Mouse (Mus musculus) midbrain, postnatal 0 days (tissue): Measurements from ENCODE around the gene Nav3. TPM values are rescaled to one million over a fixed set of nuclear protein-coding genes. Genes with fewer than 3 reads are reported as not detected.
A peak's percentile ranks its signal among the peaks of the same experiment; 100 is the strongest.

Experiments
- ATAC-seq: fragments of 200-750 bp; cut with Nextera tagmentation; 2 replicates; pipeline ENCODE4 v1.8.0; 2017; ENCODE audit warnings: moderate number of reproducible peaks, mild to moderate bottlenecking, moderate TSS enrichment, moderate library complexity; ENCODE audit not compliant: low FRiP score
- DNase-seq: peaks from one replicate; pipeline ENCODE4 v3.0.0-alpha.2; 2015; ENCODE audit warnings: low spot score
- H3K27ac ChIP-seq: fragments of 300-500 bp; sonication (generic); 2 replicates; pipeline ENCODE4 v1.5.1; 2014; ENCODE audit warnings: low read depth, mild to moderate bottlenecking, low read length, mixed read lengths
- H3K27me3 ChIP-seq: fragments of 300-500 bp; sonication (generic); 2 replicates; pipeline ENCODE4 v1.6.1; 2014; ENCODE audit warnings: low read length, control low read depth, mixed read lengths; ENCODE audit not compliant: insufficient read depth
- H3K36me3 ChIP-seq: fragments of 300-500 bp; sonication (generic); 2 replicates; pipeline ENCODE4 v1.6.1; 2014; ENCODE audit warnings: low read length, control low read depth, mixed read lengths; ENCODE audit not compliant: insufficient read depth
- H3K4me1 ChIP-seq: fragments of 300-500 bp; sonication (generic); 2 replicates; pipeline ENCODE4 v1.6.1; 2014; ENCODE audit warnings: mild to moderate bottlenecking, control low read depth, antibody characterized with exemption, low read length, mixed read lengths; ENCODE audit not compliant: insufficient read depth
- H3K4me2 ChIP-seq: fragments of 300-500 bp; sonication (generic); 2 replicates; pipeline ENCODE4 v1.6.1; 2014; ENCODE audit warnings: low read depth, mild to moderate bottlenecking, low read length, mixed read lengths; ENCODE audit not compliant: poor library complexity, severe bottlenecking
- H3K4me3 ChIP-seq: fragments of 300-500 bp; sonication (generic); 2 replicates; pipeline ENCODE4 v1.5.1; 2014; ENCODE audit warnings: low read depth, mild to moderate bottlenecking, low read length, moderate library complexity
- H3K9ac ChIP-seq: fragments of 300-500 bp; sonication (generic); replicated peaks from 2 replicates; pipeline ENCODE4 v1.6.1; 2014; ENCODE audit warnings: mild to moderate bottlenecking, low read length, moderate library complexity, mixed read lengths; ENCODE audit not compliant: poor library complexity, severe bottlenecking
- H3K9me3 ChIP-seq: fragments of 300-500 bp; sonication (generic); 2 replicates; pipeline ENCODE4 v1.6.1; 2016; ENCODE audit warnings: low read length, control low read depth
- CTCF ChIP-seq: IDR thresholded peaks from 2 replicates; pipeline ENCODE4 v1.5.1; 2016; ENCODE audit warnings: antibody characterized with exemption, mild to moderate bottlenecking
- WGBS: fragments of 180-500 bp; shearing (Covaris S2); extraction: QIAGEN DNeasy Blood & Tissue Kit; methylation state at CpG from one replicate; pipeline ENCODE4 v1.1.7; 2014; 5-methylcytosine and 5-hydroxymethylcytosine counted together
- polyA plus RNA-seq: library from polyadenylated mRNA; unstranded; fragments of >200 nt; fragmentation: Nextera tagmentation; extraction: Ambion mirVana; gene quantifications from 2 replicates; pipeline ENCODE4 v1.2.1, GENCODE M21; 2015
- total RNA-seq: library from RNA; depleted of rRNA; stranded (reverse); fragments of >200 nt; gene quantifications from 2 replicates; pipeline ENCODE4 v1.2.3, GENCODE M21; 2014

The Nav3 gene
- total and polyA plus RNA-seq, 2 experiments from 2014 or later, result 18.9 to 121 TPM

- no peak for DNase-seq
- Histone ChIP-seq H3K27me3 (no peaks in the 10 kb centered on the region), H3K4me2 (no peak overlapping the region), H3K9me3 (no peaks in the 10 kb centered on the region), H3K4me3 (no peak overlapping the region), H3K36me3 (no peaks in the 10 kb centered on the region), H3K4me1 (no peaks in the 10 kb centered on the region), H3K9ac (no peak overlapping the region), H3K27ac (no peak overlapping the region)
- whole genome bisulfite sequencing, result 89% methylated on average over 1 of the region's 1 CpGs
- no peak for ATAC-seq
- no peak for TF ChIP-seq CTCF
These were observed 185.4 kb downstream of the Nav3 start for GRCm38 (mm10) chr10:110270561-110270960.

GRCm38 (mm10) chr10:110242128-110242561 is 213.9 kb downstream of the Nav3 start:
- ATAC-seq, result no peak
- Histone ChIP-seq H3K36me3 (no peaks in the 10 kb centered on the region), H3K4me3 (no peak overlapping the region), H3K4me1 (0 out of 2 replicates have a peak, but pooled peaks cover under 1% of the 10 kb centered on the region), H3K27ac (no peak overlapping the region), H3K9me3 (no peaks in the 10 kb centered on the region), H3K9ac (no peak overlapping the region), H3K4me2 (no peak overlapping the region), H3K27me3 (no peaks in the 10 kb centered on the region)
- DNase-seq, result peak; percentile 51
- TF ChIP-seq CTCF, result no peak
- 38% methylated on average over 3 of the region's 3 CpGs for WGBS

GRCm38 (mm10) chr10:110240667-110241066 is 215.3 kb downstream of the Nav3 start:
- H3K27ac ChIP-seq, result no peak overlapping the region
- ATAC-seq (no peak), DNase-seq (no peak)
- no peaks in the 10 kb centered on the region for H3K27me3 ChIP-seq
- no peak overlapping the region for H3K4me3 ChIP-seq
- no peaks in the 10 kb centered on the region for H3K9me3 ChIP-seq
- no peak overlapping the region for H3K9ac ChIP-seq
- TF ChIP-seq CTCF, result no peak
- H3K4me1 ChIP-seq, result 0 out of 2 replicates have a peak, but pooled peaks cover 3% of the 10 kb centered on the region
- 48% methylated on average over 3 of the region's 3 CpGs for WGBS
- no peak overlapping the region for H3K4me2 ChIP-seq
- no peaks in the 10 kb centered on the region for H3K36me3 ChIP-seq

GRCm38 (mm10) chr10:110233307-110233930 is 222.6 kb downstream of the Nav3 start:
- Histone ChIP-seq H3K36me3 (no peaks in the 10 kb centered on the region), H3K4me1 (0 out of 2 replicates have a peak, but pooled peaks cover 3% of the 10 kb centered on the region), H3K27ac (0 out of 2 replicates have a peak overlapping the region, but pooled peaks have one; percentile 8), H3K9ac (no peak overlapping the region), H3K4me2 (no peak overlapping the region), H3K27me3 (no peaks in the 10 kb centered on the region), H3K4me3 (no peak overlapping the region), H3K9me3 (no peaks in the 10 kb centered on the region)
- ATAC-seq (no peak), DNase-seq (peak; percentile 35)
- WGBS, result 43% methylated on average over 6 of the region's 6 CpGs
- TF ChIP-seq CTCF, result no peak

GRCm38 (mm10) chr10:110206411-110206810 is 249.6 kb downstream of the Nav3 start:
- no peak overlapping the region for H3K4me2 ChIP-seq
- H3K27me3 ChIP-seq, result no peaks in the 10 kb centered on the region
- no peak overlapping the region for H3K4me3 ChIP-seq
- WGBS, result 91% methylated on average over 5 of the region's 5 CpGs
- H3K9ac ChIP-seq, result no peak overlapping the region
- no peaks in the 10 kb centered on the region for H3K4me1 ChIP-seq
- no peak for TF ChIP-seq CTCF
- H3K36me3 ChIP-seq, result no peaks in the 10 kb centered on the region
- H3K9me3 ChIP-seq, result no peaks in the 10 kb centered on the region
- DNase-seq (no peak), ATAC-seq (no peak)
- no peak overlapping the region for H3K27ac ChIP-seq

GRCm38 (mm10) chr10:110204121-110204697 is 251.8 kb downstream of the Nav3 start:
- Histone ChIP-seq H3K4me1 (no peaks in the 10 kb centered on the region), H3K36me3 (no peaks in the 10 kb centered on the region), H3K4me3 (no peak overlapping the region), H3K27me3 (no peaks in the 10 kb centered on the region), H3K9me3 (no peaks in the 10 kb centered on the region), H3K4me2 (no peak overlapping the region), H3K27ac (no peak overlapping the region), H3K9ac (no peak overlapping the region)
- ATAC-seq (no peak), DNase-seq (no peak)
- no peak for TF ChIP-seq CTCF
- 88% methylated on average over 5 of the region's 5 CpGs for WGBS
